Mouse (Mus musculus) CH12.LX (cell line): Measurements from ENCODE around the gene Fbxw4. TPM values are rescaled to one million over a fixed set of nuclear protein-coding genes. Genes with fewer than 3 reads are reported as not detected.

ENCODE experiments used
- DNase-seq: peaks from one replicate; pipeline ENCODE4 v3.0.0-alpha.2; 2013; ENCODE audit errors: extremely low read depth
- H3K27ac ChIP-seq: 2 replicates; pipeline ENCODE4 v1.5.1; 2012; ENCODE audit warnings: low read depth, mild to moderate bottlenecking, control low read depth, moderate library complexity; ENCODE audit not compliant: insufficient read depth
- H3K27me3 ChIP-seq: replicated peaks from 2 replicates; pipeline ENCODE3; 2012; ENCODE audit warnings: inconsistent platforms
- H3K36me3 ChIP-seq, 2 experiments: replicated peaks in 1 of 2; 2 replicates each; pipeline versions ENCODE3 to v1.6.1; 2012; ENCODE audit warnings: inconsistent platforms in 1 of 2, low read length in 1 of 2, mild to moderate bottlenecking in 1 of 2, mixed read lengths in 1 of 2, moderate library complexity in 1 of 2; ENCODE audit not compliant: control insufficient read depth in 1 of 2, insufficient read depth in 1 of 2
- H3K4me1 ChIP-seq, 2 experiments: 2 replicates each; pipeline ENCODE4 v1.6.1; 2012; ENCODE audit warnings: inconsistent platforms in 1 of 2, moderate library complexity in 1 of 2; ENCODE audit not compliant: insufficient read depth in 2 of 2, control insufficient read depth in 1 of 2
- H3K4me2 ChIP-seq: 2 replicates; pipeline ENCODE4 v1.6.1; 2012; ENCODE audit warnings: low read depth, mild to moderate bottlenecking, control low read depth; ENCODE audit not compliant: poor library complexity, insufficient read depth, severe bottlenecking
- H3K4me3 ChIP-seq, 3 experiments: fragments of 150-350 bp in 1 of 3; sonication (generic) in 1 of 3; replicated peaks in 1 of 3; 2 replicates each; pipeline versions ENCODE3 to v1.5.1; 2011 to 2012; ENCODE audit warnings: low read depth in 2 of 3, low read length in 2 of 3, mild to moderate bottlenecking in 2 of 3, moderate library complexity in 2 of 3, control low read depth in 1 of 3, improper control_type of control experiment in 1 of 3, inconsistent platforms in 1 of 3, mixed read lengths in 1 of 3; ENCODE audit not compliant: poor library complexity in 1 of 3
- H3K79me2 ChIP-seq: replicated peaks from 2 replicates; pipeline ENCODE4 v1.6.1; 2012; ENCODE audit warnings: mild to moderate bottlenecking, moderate library complexity; ENCODE audit not compliant: control insufficient read depth, poor library complexity, insufficient read depth, severe bottlenecking; ENCODE audit errors: extremely low read depth
- H3K9ac ChIP-seq: 2 replicates; pipeline ENCODE4 v1.6.1; 2012; ENCODE audit warnings: low read depth, mild to moderate bottlenecking, control low read depth, moderate library complexity; ENCODE audit not compliant: insufficient read depth
- H3K9me3 ChIP-seq: replicated peaks from 2 replicates; pipeline ENCODE3; 2012; ENCODE audit warnings: low read length, inconsistent platforms, mixed read lengths
- CHD1 ChIP-seq: IDR thresholded peaks from 2 replicates; pipeline ENCODE4 v1.6.1; 2012; ENCODE audit warnings: low read depth, low read length, improper control_type of control experiment, inconsistent platforms
- CHD2 ChIP-seq: IDR thresholded peaks from 2 replicates; pipeline ENCODE4 v1.6.1; 2011; ENCODE audit warnings: low read length, improper control_type of control experiment
- CTCF ChIP-seq, 2 experiments: IDR thresholded peaks in 1 of 2; conservative IDR thresholded peaks in 1 of 2; 2 replicates each; pipeline ENCODE4 v1.5.1; 2011 to 2012; ENCODE audit warnings: low read depth in 2 of 2, low read length in 2 of 2, improper control_type of control experiment in 1 of 2, inconsistent platforms in 1 of 2, mild to moderate bottlenecking in 1 of 2, moderate library complexity in 1 of 2
- ELF1 ChIP-seq: IDR thresholded peaks from 2 replicates; pipeline ENCODE4 v1.6.1; 2014; ENCODE audit warnings: low read depth, mild to moderate bottlenecking, inconsistent platforms, low read length, improper control_type of control experiment
- EP300 ChIP-seq: IDR thresholded peaks from 2 replicates; pipeline ENCODE4 v1.6.1; 2011; ENCODE audit warnings: low read length, improper control_type of control experiment
- HCFC1 ChIP-seq: IDR thresholded peaks from 2 replicates; pipeline ENCODE4 v1.6.1; 2012; ENCODE audit warnings: low read depth, mild to moderate bottlenecking, inconsistent platforms, low read length, improper control_type of control experiment
- JUN ChIP-seq: IDR thresholded peaks from 2 replicates; pipeline ENCODE4 v1.6.1; 2011; ENCODE audit warnings: low read depth, mild to moderate bottlenecking, low read length, improper control_type of control experiment, moderate library complexity; ENCODE audit not compliant: insufficient read depth
- MAX ChIP-seq: IDR thresholded peaks from 2 replicates; pipeline ENCODE4 v1.6.1; 2011; ENCODE audit warnings: low read length, improper control_type of control experiment
- MEF2A ChIP-seq: IDR thresholded peaks from 2 replicates; pipeline ENCODE4 v1.6.1; 2014; ENCODE audit warnings: low read depth, mild to moderate bottlenecking, inconsistent platforms, low read length, improper control_type of control experiment, borderline replicate concordance
- MXI1 ChIP-seq: IDR thresholded peaks from 2 replicates; pipeline ENCODE4 v1.6.1; 2011; ENCODE audit warnings: mild to moderate bottlenecking, low read depth, low read length, improper control_type of control experiment
- MYC ChIP-seq: IDR thresholded peaks from 2 replicates; pipeline ENCODE4 v1.6.1; 2011; ENCODE audit warnings: low read depth, mild to moderate bottlenecking, improper control_type of control experiment, low read length
- NELFE ChIP-seq: IDR thresholded peaks from 2 replicates; pipeline ENCODE4 v1.6.1; 2011; ENCODE audit warnings: low read depth, low read length, improper control_type of control experiment
- NRF1 ChIP-seq: IDR thresholded peaks from 2 replicates; pipeline ENCODE4 v1.6.1; 2014; ENCODE audit warnings: low read depth, mild to moderate bottlenecking, inconsistent platforms, low read length, improper control_type of control experiment, moderate library complexity
- POLR2A ChIP-seq: IDR thresholded peaks from 2 replicates; pipeline ENCODE4 v1.6.1; 2011; ENCODE audit warnings: low read depth, mild to moderate bottlenecking, improper control_type of control experiment, low read length
- POLR2AphosphoS2 ChIP-seq: IDR thresholded peaks from 2 replicates; pipeline ENCODE4 v1.6.1; 2011; ENCODE audit warnings: low read depth, low read length, improper control_type of control experiment
- TBP ChIP-seq: conservative IDR thresholded peaks from 2 replicates; pipeline ENCODE4 v1.6.1; 2011; ENCODE audit warnings: low read depth, low read length, improper control_type of control experiment
- TCF12 ChIP-seq: IDR thresholded peaks from 2 replicates; pipeline ENCODE4 v1.6.1; 2014; ENCODE audit warnings: low read depth, mild to moderate bottlenecking, inconsistent platforms, low read length, improper control_type of control experiment
- UBTF ChIP-seq: IDR thresholded peaks from 2 replicates; pipeline ENCODE4 v1.6.1; 2012; ENCODE audit warnings: low read depth, mild to moderate bottlenecking, inconsistent platforms, low read length, improper control_type of control experiment, moderate library complexity
- USF1 ChIP-seq: IDR thresholded peaks from 2 replicates; pipeline ENCODE4 v1.6.1; 2014; ENCODE audit warnings: low read depth, mild to moderate bottlenecking, inconsistent platforms, low read length, improper control_type of control experiment
- USF2 ChIP-seq: conservative IDR thresholded peaks from 2 replicates; pipeline ENCODE4 v1.6.1; 2011; ENCODE audit warnings: low read depth, low read length, improper control_type of control experiment
- ZC3H11A ChIP-seq: IDR thresholded peaks from 2 replicates; pipeline ENCODE4 v1.6.1; 2012; ENCODE audit warnings: low read depth, mild to moderate bottlenecking, inconsistent platforms, low read length, improper control_type of control experiment
- ZKSCAN1 ChIP-seq: IDR thresholded peaks from 2 replicates; pipeline ENCODE4 v1.6.1; 2012; ENCODE audit warnings: low read depth, inconsistent platforms, low read length, improper control_type of control experiment, borderline replicate concordance
- ZMIZ1 ChIP-seq: IDR thresholded peaks from 2 replicates; pipeline ENCODE4 v1.6.1; 2012; ENCODE audit warnings: low read depth, mild to moderate bottlenecking, inconsistent platforms, low read length, improper control_type of control experiment
- ZNF384 ChIP-seq: IDR thresholded peaks from 2 replicates; pipeline ENCODE4 v1.6.1; 2012; ENCODE audit warnings: low read depth, low read length, improper control_type of control experiment, inconsistent platforms
- dilution Hi-C: fragments of 300-500 bp; cut with MboI; formaldehyde crosslinking; loops from 2 replicates; pipeline ENCODE4 v1.14.3; 2020; ENCODE audit warnings: low sequenced_read_pairs; ENCODE audit not compliant: extremely low pct_unique_long_range_greater_than_20kb, extremely low pct_ligation_motif_present
- in situ Hi-C: fragments of 300-500 bp; cut with MboI; formaldehyde crosslinking; loops from 3 replicates; pipeline ENCODE4 v1.14.3; 2019; ENCODE audit warnings: low sequenced_read_pairs, low pct_ligation_motif_present, low pct_unique_long_range_greater_than_20kb, mixed read lengths
- polyA plus RNA-seq: library from polyadenylated mRNA; unstranded; fragments of >175 nt; gene quantifications from 2 replicates; pipeline ENCODE4 v1.2.1, GENCODE M21; 2012; ENCODE audit warnings: low read depth; ENCODE audit not compliant: insufficient read length
- total RNA-seq, 2 experiments: library from RNA; depleted of rRNA; stranded (reverse); fragments of 300-350 nt in 1 of 2; fragments of >200 nt in 1 of 2; gene quantifications; 2 replicates each; pipeline ENCODE4 v1.2.3; 2012 to 2014

Gene Fbxw4
- total and polyA plus RNA-seq, 3 experiments: 4.5 to 8.6 (median 7.5) TPM

DNA sequence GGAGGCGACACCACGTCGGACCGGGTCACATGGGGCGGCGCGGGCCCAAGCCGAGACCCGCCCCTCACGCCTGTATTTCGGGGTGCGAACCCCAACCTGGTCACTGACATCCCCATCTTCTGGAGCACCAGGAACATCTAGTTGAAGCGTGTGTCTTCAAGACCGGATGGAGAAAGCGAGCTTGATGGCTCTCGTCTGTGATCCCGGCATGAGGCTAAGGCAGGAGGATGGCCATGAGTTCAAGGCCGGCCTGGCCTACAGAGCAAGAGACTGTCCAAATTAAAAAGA lies 335 bp upstream of the Fbxw4 start:
- H3K79me2 ChIP-seq: peaks cover 7% of the 10 kb centered on the region; the same call in 1 of the 2 replicates
- H3K4me3 ChIP-seq: peak overlapping the region; percentile 61 to 91 (median 84)
- peak overlapping the region; percentile 97 for H3K9ac ChIP-seq
- peaks cover 5 to 41% of the 10 kb centered on the region in 2 experiments; a peak in 3 of 4 replicates for H3K4me1 ChIP-seq
- peak; percentile 50 for DNase-seq
- peak overlapping the region; percentile 46; the same call in 1 of the 2 replicates for H3K4me2 ChIP-seq
- H3K27me3 ChIP-seq: no peaks in the 10 kb centered on the region
- TF ChIP-seq NELFE (no peak), TCF12 (no peak), ELF1 (no peak), MEF2A (no peak), UBTF (no peak), USF1 (peak; percentile 80), POLR2AphosphoS2 (no peak), ZKSCAN1 (no peak), EP300 (no peak), USF2 (peak; percentile 55; the same call in 1 of the 2 replicates), MAX (peak; percentile 50; the same call in 1 of the 2 replicates), MXI1 (peak; percentile 14; the same call in 1 of the 2 replicates)
- H3K36me3 ChIP-seq: peaks cover 5 to 7% of the 10 kb centered on the region in 2 experiments
- in situ Hi-C loops (no loop called here), dilution Hi-C loops (no loop called here)
- H3K27ac ChIP-seq: no peak overlapping the region
- no peaks in the 10 kb centered on the region for H3K9me3 ChIP-seq

DNA sequence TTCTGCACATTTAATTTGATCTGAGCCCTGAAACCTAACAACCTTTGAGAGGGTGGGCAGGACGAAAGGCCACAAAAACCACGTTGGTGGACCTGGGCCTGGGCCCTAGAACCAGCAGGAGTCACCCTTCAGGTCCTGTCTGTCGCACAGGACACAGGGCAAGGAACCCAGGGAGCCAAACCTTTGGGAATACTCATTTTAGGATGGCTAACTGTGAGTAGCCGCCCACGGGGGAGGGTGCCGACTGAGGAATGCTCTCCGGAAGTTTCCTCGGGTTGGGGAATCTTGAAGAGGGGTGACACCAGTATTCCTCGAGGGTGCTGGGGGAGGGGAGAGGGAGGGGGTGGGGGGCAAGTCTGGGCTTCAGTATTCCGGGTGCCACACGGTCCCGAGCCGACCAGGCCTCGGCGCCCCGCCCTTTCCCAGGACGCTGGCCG lies 793 bp downstream of the Fbxw4 start:
- Histone ChIP-seq H3K4me2 (peak overlapping the region; percentile 79), H3K79me2 (peaks cover 7% of the 10 kb centered on the region; the same call in 1 of the 2 replicates), H3K4me1 (peaks cover 5 to 42% of the 10 kb centered on the region in 2 experiments; a peak in 3 of 4 replicates), H3K9ac (peak overlapping the region; percentile 97), H3K4me3 (peak overlapping the region; percentile 61 to 91 (median 84)), H3K27ac (no peak overlapping the region), H3K36me3 (peaks cover 5 to 7% of the 10 kb centered on the region in 2 experiments), H3K27me3 (no peaks in the 10 kb centered on the region)
- dilution Hi-C loops (no loop called here), in situ Hi-C loops (no loop called here)
- DNase-seq: peak; percentile 24
- TF ChIP-seq CHD2 (peak; percentile 28; the same call in 1 of the 2 replicates), TBP (no peak), NRF1 (no peak), ZC3H11A (no peak), UBTF (no peak), MYC (no peak), CTCF (conservative IDR thresholded peaks at IDR 0.05 in 1 of 2, IDR thresholded peaks at IDR 0.05 in 1 of 2; ENCODE audit: low read depth in 2 of 2, low read length in 2 of 2) (peak in 1 of 2 experiments; percentile 4; a peak in 1 of 4 replicates), CHD1 (peak; percentile 51; the same call in 1 of the 2 replicates), NELFE (no peak), JUN (no peak), ZNF384 (no peak), USF1 (no peak), POLR2AphosphoS2 (no peak), EP300 (no peak), MAX (no peak), ELF1 (no peak), ZMIZ1 (no peak), TCF12 (peak; percentile 7; the same call in 1 of the 2 replicates), ZKSCAN1 (no peak), POLR2A (no peak), HCFC1 (no peak), MEF2A (no peak)
- TF ChIP-seq, all 38 proteins: peak for 4
- H3K9me3 ChIP-seq: no peaks in the 10 kb centered on the region
